Mouse (Mus musculus) c-Kit-positive CD71-positive TER-119-positive erythroid progenitor cells, embryonic 14.5 days (primary cell): ENCODE data around the gene Gabarapl1.
A peak's percentile ranks its signal among the peaks of the same experiment; 100 is the strongest.
"Not testable (repeated sequence)": the region's sequence is repeated elsewhere in the genome, so short reads cannot be mapped to it uniquely, and the experiment has no call there.

Source experiments
- DNase-seq: peaks from one replicate; pipeline ENCODE4 v3.0.0-alpha.2; 2013; ENCODE audit warnings: low spot score

The Gabarapl1 gene

GRCm38 (mm10) chr6:129532942-129533860, at the start of gene Gabarapl1:
Gabarapl1 (plus strand) TSS chr6:129533160.
- DNase-seq: peak; percentile 73

GRCm38 (mm10) chr6:129494924-129495323, 38.0 kb upstream of the Gabarapl1 start:
- no peak for DNase-seq

GRCm38 (mm10) chr6:129497345-129498218, 35.4 kb upstream of the Gabarapl1 start:
- DNase-seq: no peak

- not testable (repeated sequence) for DNase-seq
Observed at GRCm38 (mm10) chr6:129499516-129499915, 33.4 kb upstream of the Gabarapl1 start.

- no peak for DNase-seq
Observed at GRCm38 (mm10) chr6:129503471-129503870, 29.5 kb upstream of the Gabarapl1 start.

- no peak for DNase-seq
Observed at GRCm38 (mm10) chr6:129507024-129507423, 25.9 kb upstream of the Gabarapl1 start, which contains the start of gene Olr1. Olr1 (minus strand) TSS chr6:129507165.

- DNase-seq: no peak
Observed at GRCm38 (mm10) chr6:129510120-129510911, 22.6 kb upstream of the Gabarapl1 start.

GRCm38 (mm10) chr6:129512367-129512766, 20.6 kb upstream of the Gabarapl1 start, which contains the start of gene Tmem52b:
Tmem52b (plus strand) TSS chr6:129512555.
- no peak for DNase-seq

GRCm38 (mm10) chr6:129512868-129513267, 20.1 kb upstream of the Gabarapl1 start:
- no peak for DNase-seq

- DNase-seq: no peak
Observed at GRCm38 (mm10) chr6:129513409-129513808, 19.6 kb upstream of the Gabarapl1 start.

- no peak for DNase-seq
Observed at GRCm38 (mm10) chr6:129514376-129514775, 18.6 kb upstream of the Gabarapl1 start.

- DNase-seq: no peak
Observed at GRCm38 (mm10) chr6:129515068-129515467, 17.9 kb upstream of the Gabarapl1 start.

- DNase-seq: no peak
Observed at GRCm38 (mm10) chr6:129516388-129516787, 16.6 kb upstream of the Gabarapl1 start.

GRCm38 (mm10) chr6:129517752-129518408, 15.1 kb upstream of the Gabarapl1 start:
- DNase-seq: no peak

GRCm38 (mm10) chr6:129526069-129526468, 6.9 kb upstream of the Gabarapl1 start:
- no peak for DNase-seq

- DNase-seq: no peak
Observed at GRCm38 (mm10) chr6:129527416-129527815, 5.5 kb upstream of the Gabarapl1 start.

- no peak for DNase-seq
Observed at GRCm38 (mm10) chr6:129529605-129530004, 3.4 kb upstream of the Gabarapl1 start.

GRCm38 (mm10) chr6:129530261-129530660, 2.7 kb upstream of the Gabarapl1 start:
- DNase-seq: no peak

GRCm38 (mm10) chr6:129532556-129532941, 411 bp upstream of the Gabarapl1 start:
- DNase-seq: no peak

- no peak for DNase-seq
Observed at GRCm38 (mm10) chr6:129534057-129534456, 1.1 kb downstream of the Gabarapl1 start.

- no peak for DNase-seq
Observed at GRCm38 (mm10) chr6:129534627-129535190, 1.7 kb downstream of the Gabarapl1 start.
